ENCODE assay signal across 8 mouse cellular contexts in the genomic region with DNA sequence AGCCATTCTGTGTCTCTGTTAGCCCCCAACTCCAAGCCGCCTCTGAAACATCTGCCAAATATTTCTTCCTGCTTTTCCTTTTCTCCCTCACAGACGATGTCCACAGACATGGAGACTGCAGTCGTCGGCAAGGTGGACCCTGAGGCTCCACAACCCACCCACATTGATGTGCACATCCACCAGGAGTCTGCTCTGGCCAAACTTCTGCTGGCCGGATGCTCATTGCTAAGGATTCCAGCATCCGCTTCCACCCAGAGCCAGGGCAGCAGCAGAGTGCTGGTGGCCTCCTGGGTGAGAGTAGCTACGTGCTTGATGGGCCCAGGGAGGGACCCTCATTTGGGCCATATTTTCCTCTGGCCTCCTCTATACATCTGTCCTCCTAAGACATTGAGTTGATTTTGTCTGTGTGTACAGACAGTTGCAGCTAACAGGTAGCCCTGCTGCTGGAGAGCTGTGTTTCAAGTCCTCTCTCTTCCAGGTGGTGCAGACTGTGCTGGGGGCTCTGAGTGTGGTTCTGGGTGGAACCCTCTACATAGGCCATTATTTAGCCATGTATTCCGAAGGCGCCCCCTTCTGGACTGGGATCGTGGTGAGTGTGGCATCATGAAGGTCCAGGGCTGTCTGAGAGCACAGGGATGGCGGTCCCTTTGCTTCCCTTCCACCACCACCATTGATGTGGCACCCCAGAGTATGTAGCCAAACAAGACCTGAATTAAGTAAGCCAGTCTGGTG. TPM values are rescaled to one million over a fixed set of nuclear protein-coding genes. Genes with fewer than 3 reads are reported as not detected.
DNase-seq lines count a peak whose midpoint lies in the region; ATAC-seq and TF ChIP-seq lines count a peak whose summit lies in the region.

No protein-coding gene starts in this region.

- peak overlapping the region; percentile 92 for H3K27ac ChIP-seq in embryonic facial prominence, embryonic 13.5 days
- no peak overlapping the region for H3K27ac ChIP-seq in hindbrain, embryonic 16.5 days (ENCODE audit: low read depth, low read length)
- peak overlapping the region; percentile 77 for H3K27ac ChIP-seq in liver, adult 2 months (replicated peaks; ENCODE audit: insufficient read depth, low read depth, low read length)
- no peak overlapping the region for H3K27ac ChIP-seq in midbrain, embryonic 15.5 days

- H3K9ac ChIP-seq in embryonic facial prominence, embryonic 13.5 days, result peak overlapping the region; percentile 75
- H3K9ac ChIP-seq in hindbrain, embryonic 16.5 days (ENCODE audit: low read depth, low read length), result no peak overlapping the region; the same call in 1 of the 2 replicates
- H3K9ac ChIP-seq in liver, adult 2 months (ENCODE audit: low read depth, low read length), result peak overlapping the region; percentile 84
- H3K9ac ChIP-seq in midbrain, embryonic 15.5 days, result no peak overlapping the region

- DNase-seq in ovary, postnatal 36 days (ENCODE audit: low spot score), result peak; percentile 57
- DNase-seq in ovary, postnatal 10 days (ENCODE audit: low spot score), result no peak
- peak; percentile 30 for DNase-seq in liver, adult 2 months (ENCODE audit: extremely low read depth, low read depth, low spot score)
- DNase-seq in left cerebral cortex, adult 9 months (ENCODE audit: low spot score in 2 of 2), result no peak
- no peak for DNase-seq in right cerebral cortex, adult 18-20 months

- peaks cover 14% of the 10 kb centered on the region; the same call in 1 of the 2 replicates for H3K79me2 ChIP-seq in liver, adult 2 months (ENCODE audit: control insufficient read depth, insufficient read depth, low read length)

- H3K9me3 ChIP-seq in embryonic facial prominence, embryonic 13.5 days, result no peaks in the 10 kb centered on the region
- H3K9me3 ChIP-seq in hindbrain, embryonic 16.5 days (ENCODE audit: control insufficient read depth, low read length), result no peaks in the 10 kb centered on the region
- H3K9me3 ChIP-seq in midbrain, embryonic 15.5 days, result no peaks in the 10 kb centered on the region

- H3K36me3 ChIP-seq in embryonic facial prominence, embryonic 13.5 days, result peaks cover 36% of the 10 kb centered on the region
- no peaks in the 10 kb centered on the region for H3K36me3 ChIP-seq in hindbrain, embryonic 16.5 days (ENCODE audit: control insufficient read depth, insufficient read depth, low read length)
- peaks cover 14% of the 10 kb centered on the region; the same call in 1 of the 2 replicates for H3K36me3 ChIP-seq in liver, adult 2 months (ENCODE audit: control insufficient read depth, insufficient read depth, low read length)
- no peaks in the 10 kb centered on the region for H3K36me3 ChIP-seq in midbrain, embryonic 15.5 days (replicated peaks)

- no peak for TF ChIP-seq POLR2A in liver, adult 2 months (IDR thresholded peaks at IDR 0.05; ENCODE audit: extremely low read depth, insufficient read depth, low read length)

- ATAC-seq in embryonic facial prominence, embryonic 13.5 days (ENCODE audit: insufficient number of reproducible peaks, insufficient read depth, low FRiP score, low TSS enrichment, low read depth), result no peak
- ATAC-seq in hindbrain, embryonic 16.5 days, result no peak
- no peak for ATAC-seq in midbrain, embryonic 15.5 days (replicated peaks)

- peak overlapping the region; percentile 81 for H3K4me2 ChIP-seq in embryonic facial prominence, embryonic 13.5 days
- peak overlapping the region; percentile 59 for H3K4me2 ChIP-seq in hindbrain, embryonic 16.5 days (ENCODE audit: low read length)
- H3K4me2 ChIP-seq in midbrain, embryonic 15.5 days, result peak overlapping the region; percentile 58

- H3K4me3 ChIP-seq in embryonic facial prominence, embryonic 13.5 days, result peak overlapping the region; percentile 56
- no peak overlapping the region; the same call in 1 of the 2 replicates for H3K4me3 ChIP-seq in hindbrain, embryonic 16.5 days (ENCODE audit: low read length)
- peak overlapping the region; percentile 56 for H3K4me3 ChIP-seq in liver, adult 2 months (ENCODE audit: insufficient read depth, low read depth, low read length)
- 0 out of 2 replicates have a peak overlapping the region, but pooled peaks have one; percentile 41 for H3K4me3 ChIP-seq in midbrain, embryonic 15.5 days

- peaks cover 44% of the 10 kb centered on the region for H3K4me1 ChIP-seq in embryonic facial prominence, embryonic 13.5 days
- H3K4me1 ChIP-seq in hindbrain, embryonic 16.5 days (ENCODE audit: control insufficient read depth, insufficient read depth, low read depth, low read length), result peaks cover 23% of the 10 kb centered on the region
- peaks cover 17% of the 10 kb centered on the region for H3K4me1 ChIP-seq in liver, adult 2 months (ENCODE audit: control insufficient read depth, insufficient read depth, low read length)
- H3K4me1 ChIP-seq in midbrain, embryonic 15.5 days, result peaks cover 29% of the 10 kb centered on the region

- H3K27me3 ChIP-seq in embryonic facial prominence, embryonic 13.5 days, result no peaks in the 10 kb centered on the region
- H3K27me3 ChIP-seq in hindbrain, embryonic 16.5 days (replicated peaks; ENCODE audit: control insufficient read depth, insufficient read depth, low read length), result no peaks in the 10 kb centered on the region
- no peaks in the 10 kb centered on the region for H3K27me3 ChIP-seq in liver, adult 2 months (ENCODE audit: control insufficient read depth, insufficient read depth, low read length)
- no peaks in the 10 kb centered on the region for H3K27me3 ChIP-seq in midbrain, embryonic 15.5 days (replicated peaks)

- peak; percentile 73 for TF ChIP-seq CTCF in liver, adult 2 months (IDR thresholded peaks at IDR 0.05; ENCODE audit: low read depth, low read length)

- 63% methylated on average over 11 of the region's 11 CpGs for WGBS in embryonic facial prominence, embryonic 13.5 days
- 73% methylated on average over 11 of the region's 11 CpGs for WGBS in hindbrain, embryonic 16.5 days
- WGBS in liver, adult 2 months, result 27% methylated on average over 11 of the region's 11 CpGs
- 79% methylated on average over 11 of the region's 11 CpGs for WGBS in midbrain, embryonic 15.5 days

RNA-seq across cellular contexts. Expression of a gene that starts 1.0 kb away (rescaled TPM):
- 171 and 177 TPM in 2 replicates for polyA plus RNA-seq in embryonic facial prominence, embryonic 13.5 days (2015; fragmentation: Nextera tagmentation; extraction: Ambion mirVana)
- polyA plus RNA-seq in hindbrain, embryonic 16.5 days (2015; fragmentation: Nextera tagmentation; extraction: Ambion mirVana), result 140 and 143 TPM in 2 replicates
- total RNA-seq in liver, adult 2 months (2014; rRNA removed), result 92.9 and 152 TPM in 2 replicates
- 392 and 394 TPM in 2 replicates for polyA plus RNA-seq in liver, adult 2 months (2012; rRNA removed)
- polyA plus RNA-seq in midbrain, embryonic 15.5 days (2015; fragmentation: Nextera tagmentation; extraction: Ambion mirVana), result 110 and 122 TPM in 2 replicates

RNA-seq across cellular contexts. Expression of a gene that starts 1.6 kb away (rescaled TPM):
- polyA plus RNA-seq in embryonic facial prominence, embryonic 13.5 days (2015; fragmentation: Nextera tagmentation; extraction: Ambion mirVana), result 49.3 and 51.9 TPM in 2 replicates
- polyA plus RNA-seq in hindbrain, embryonic 16.5 days (2015; fragmentation: Nextera tagmentation; extraction: Ambion mirVana), result 28.1 and 30.8 TPM in 2 replicates
- total RNA-seq in liver, adult 2 months (2014; rRNA removed), result 71.4 and 98.0 TPM in 2 replicates
- 225 and 241 TPM in 2 replicates for polyA plus RNA-seq in liver, adult 2 months (2012; rRNA removed)
- 15.0 and 16.1 TPM in 2 replicates for polyA plus RNA-seq in midbrain, embryonic 15.5 days (2015; fragmentation: Nextera tagmentation; extraction: Ambion mirVana)

RNA-seq across cellular contexts. Expression of a gene that starts 30.4 kb away (rescaled TPM):
- polyA plus RNA-seq in embryonic facial prominence, embryonic 13.5 days (2015; fragmentation: Nextera tagmentation; extraction: Ambion mirVana), result 1.2 TPM in 1 of 2 replicates, not detected in the other
- not detected in 2 replicates for polyA plus RNA-seq in hindbrain, embryonic 16.5 days (2015; fragmentation: Nextera tagmentation; extraction: Ambion mirVana)
- total RNA-seq in liver, adult 2 months (2014; rRNA removed), result 0.09 and 0.20 TPM in 2 replicates
- 0.14 and 0.17 TPM in 2 replicates for polyA plus RNA-seq in liver, adult 2 months (2012; rRNA removed)
- polyA plus RNA-seq in midbrain, embryonic 15.5 days (2015; fragmentation: Nextera tagmentation; extraction: Ambion mirVana), result not detected in 2 replicates

Comparison
In these comparisons a context has a peak if more than half of its experiments do, and no peak if none do; other contexts are left out.
1. DNase-seq: peak in ovary, postnatal 36 days (single experiment) and liver, adult 2 months (single experiment); none in ovary, postnatal 10 days (single experiment), left cerebral cortex, adult 9 months (0 of 2) and right cerebral cortex, adult 18-20 months (single experiment).
2. H3K27ac ChIP-seq: peak in embryonic facial prominence, embryonic 13.5 days (single experiment) and liver, adult 2 months (single experiment); none in hindbrain, embryonic 16.5 days (single experiment) and midbrain, embryonic 15.5 days (single experiment).
3. H3K9ac ChIP-seq: peak in embryonic facial prominence, embryonic 13.5 days (single experiment) and liver, adult 2 months (single experiment); none in hindbrain, embryonic 16.5 days (single experiment) and midbrain, embryonic 15.5 days (single experiment).
4. Peak in every context shown above with its lines, with median percentiles within 50 percentile points of each other: H3K4me2 ChIP-seq.